In genomic region chr19:59949731-59950130, GRCm38 (mm10) we compare ENCODE assay signal across 26 mouse cellular contexts.
"Had no signal": no experiment of that assay in that cellular context is flagged by ENCODE, and none has a peak within 500 bp of the region (broad histone marks: within the 10 kb centered on the region; RNA-seq: fewer than 3 reads in every experiment).

No protein-coding gene starts in this region.

- ATAC-seq: forebrain, embryonic 13.5 days; forebrain, embryonic 15.5 days; forebrain, embryonic 16.5 days; forebrain, postnatal 0 days had no signal

- H3K4me1 ChIP-seq: forebrain, embryonic 12.5 days; forebrain, embryonic 15.5 days; heart, embryonic 10.5 days; heart, embryonic 12.5 days had no signal

- H3K27ac ChIP-seq: embryonic facial prominence, embryonic 10.5 days; embryonic facial prominence, embryonic 12.5 days; embryonic facial prominence, embryonic 13.5 days; embryonic facial prominence, embryonic 15.5 days; forebrain, embryonic 10.5 days; forebrain, embryonic 12.5 days; forebrain, embryonic 13.5 days; forebrain, embryonic 15.5 days; gastrocnemius, adult 2 months; heart, adult 2 months; heart, embryonic 10.5 days had no signal

- H3K4me2 ChIP-seq: embryonic facial prominence, embryonic 12.5 days; embryonic facial prominence, embryonic 13.5 days; embryonic facial prominence, embryonic 15.5 days; forebrain, embryonic 12.5 days; forebrain, embryonic 13.5 days; forebrain, embryonic 15.5 days; heart, embryonic 11.5 days; heart, embryonic 12.5 days had no signal

- DNase-seq: cerebellum, postnatal 10 days; cerebellum, postnatal 14 days; cerebellum, postnatal 25 days; cerebellum, postnatal 36 days; embryo, embryonic 11 days; forebrain, postnatal 0 days; gastrocnemius, adult 2 months; gastrocnemius, postnatal 10 days; gastrocnemius, postnatal 14 days; gastrocnemius, postnatal 25 days; gastrocnemius, postnatal 36 days; heart, adult 18-20 months; heart, adult 2 months had no signal

- H3K9me3 ChIP-seq: embryonic facial prominence, embryonic 10.5 days; embryonic facial prominence, embryonic 12.5 days; embryonic facial prominence, embryonic 13.5 days; embryonic facial prominence, embryonic 15.5 days; forebrain, embryonic 10.5 days; forebrain, embryonic 12.5 days; forebrain, embryonic 13.5 days; forebrain, embryonic 15.5 days; heart, embryonic 10.5 days; heart, embryonic 12.5 days had no signal

- H3K27me3 ChIP-seq: embryonic facial prominence, embryonic 12.5 days; embryonic facial prominence, embryonic 15.5 days; forebrain, embryonic 12.5 days; forebrain, embryonic 13.5 days; forebrain, embryonic 15.5 days had no signal

- H3K9ac ChIP-seq: embryonic facial prominence, embryonic 12.5 days; embryonic facial prominence, embryonic 13.5 days; embryonic facial prominence, embryonic 15.5 days; forebrain, embryonic 12.5 days; forebrain, embryonic 13.5 days; forebrain, embryonic 15.5 days; forebrain, postnatal 0 days; heart, embryonic 12.5 days had no signal

- H3K4me3 ChIP-seq: embryonic facial prominence, embryonic 10.5 days; embryonic facial prominence, embryonic 12.5 days; embryonic facial prominence, embryonic 13.5 days; embryonic facial prominence, embryonic 15.5 days; erythroblast, embryonic 14.5 days; forebrain, embryonic 10.5 days; forebrain, embryonic 12.5 days; forebrain, embryonic 13.5 days; forebrain, embryonic 15.5 days; gastrocnemius, adult 2 months; heart, adult 2 months; heart, embryonic 10.5 days; heart, embryonic 12.5 days had no signal

- H3K36me3 ChIP-seq: embryonic facial prominence, embryonic 10.5 days; embryonic facial prominence, embryonic 12.5 days; embryonic facial prominence, embryonic 13.5 days; embryonic facial prominence, embryonic 15.5 days; forebrain, embryonic 10.5 days; forebrain, embryonic 12.5 days; forebrain, embryonic 15.5 days; heart, embryonic 10.5 days; heart, embryonic 12.5 days had no signal
